Mouse (Mus musculus) heart, embryonic 11.5 days (tissue): ENCODE measurements around the gene Kras. TPM values are rescaled to one million over a fixed set of nuclear protein-coding genes. Genes with fewer than 3 reads are reported as not detected.

Experiments used
- ATAC-seq: fragments of 200-750 bp; cut with Nextera tagmentation; replicated peaks from 2 replicates; pipeline ENCODE4 v1.8.0; 2017; ENCODE audit warnings: moderate library complexity; ENCODE audit not compliant: insufficient number of reproducible peaks, low FRiP score, low TSS enrichment
- H3K27ac ChIP-seq: fragments of 300-500 bp; sonication (generic); 2 replicates; pipeline ENCODE4 v1.5.1; 2014; ENCODE audit warnings: mild to moderate bottlenecking, low read depth, low read length
- H3K27me3 ChIP-seq: fragments of 300-500 bp; sonication (generic); 2 replicates; pipeline ENCODE4 v1.6.1; 2014; ENCODE audit warnings: mild to moderate bottlenecking, low read length, mixed read lengths; ENCODE audit not compliant: control insufficient read depth, insufficient read depth
- H3K36me3 ChIP-seq: fragments of 300-500 bp; sonication (generic); 2 replicates; pipeline ENCODE4 v1.6.1; 2014; ENCODE audit warnings: mild to moderate bottlenecking, low read length, moderate library complexity, mixed read lengths; ENCODE audit not compliant: control insufficient read depth, insufficient read depth
- H3K4me1 ChIP-seq: fragments of 300-500 bp; sonication (generic); 2 replicates; pipeline ENCODE4 v1.6.1; 2014; ENCODE audit warnings: low read length; ENCODE audit not compliant: control insufficient read depth, insufficient read depth
- H3K4me2 ChIP-seq: fragments of 300-500 bp; sonication (generic); 2 replicates; pipeline ENCODE4 v1.6.1; 2014; ENCODE audit warnings: mild to moderate bottlenecking, moderate library complexity
- H3K4me3 ChIP-seq: fragments of 300-500 bp; sonication (generic); 2 replicates; pipeline ENCODE4 v1.5.1; 2014; ENCODE audit warnings: low read depth, low read length
- H3K9ac ChIP-seq: fragments of 300-500 bp; sonication (generic); 2 replicates; pipeline ENCODE4 v1.6.1; 2014; ENCODE audit warnings: mild to moderate bottlenecking, low read depth, low read length, moderate library complexity
- H3K9me3 ChIP-seq: fragments of 300-500 bp; sonication (generic); replicated peaks from 2 replicates; pipeline ENCODE4 v1.6.1; 2016; ENCODE audit warnings: low read length; ENCODE audit not compliant: control insufficient read depth
- WGBS: fragments of 180-500 bp; shearing (Covaris S2); extraction: QIAGEN DNeasy Blood & Tissue Kit; methylation state at CpG from one replicate; pipeline ENCODE4 v1.1.7; 2014; ENCODE audit not compliant: insufficient replicate concordance; 5-methylcytosine and 5-hydroxymethylcytosine counted together
- polyA plus RNA-seq: library from polyadenylated mRNA; unstranded; fragments of >200 nt; fragmentation: Nextera tagmentation; extraction: Ambion mirVana; gene quantifications from 2 replicates; pipeline ENCODE4 v1.2.1, GENCODE M21; 2014

The Kras gene
- polyA plus RNA-seq, 1 experiment from 2014 or later = 69.5 TPM

DNA sequence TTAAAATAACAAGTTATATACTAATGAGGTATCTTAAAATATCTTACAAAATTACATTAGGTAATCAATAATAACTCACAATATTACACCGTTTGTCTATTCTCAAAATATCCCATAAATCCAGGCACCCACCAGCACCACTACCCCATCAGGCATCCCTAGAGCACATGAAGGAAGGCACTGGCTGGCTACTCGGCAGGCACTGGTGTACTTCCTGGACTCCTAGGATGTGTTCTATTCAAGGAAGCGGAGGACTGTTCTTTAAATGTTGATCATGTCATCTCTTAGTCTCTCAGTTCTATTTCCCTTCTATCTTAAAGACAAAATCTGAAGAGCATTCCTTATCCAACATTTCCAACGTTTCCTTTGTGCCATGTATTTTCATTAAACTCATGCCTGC, 12.9 kb downstream of the Kras start:
- H3K36me3 ChIP-seq = peaks cover 4% of the 10 kb centered on the region; the same call in 1 of the 2 replicates
- no peak overlapping the region for H3K4me2 ChIP-seq
- no peak overlapping the region for H3K4me3 ChIP-seq
- no peak overlapping the region for H3K9ac ChIP-seq
- WGBS = 73% methylated on average over 4 of the region's 4 CpGs
- H3K9me3 ChIP-seq = no peaks in the 10 kb centered on the region
- H3K4me1 ChIP-seq = no peaks in the 10 kb centered on the region
- no peak overlapping the region for H3K27ac ChIP-seq
- no peak for ATAC-seq
- no peaks in the 10 kb centered on the region for H3K27me3 ChIP-seq

DNA sequence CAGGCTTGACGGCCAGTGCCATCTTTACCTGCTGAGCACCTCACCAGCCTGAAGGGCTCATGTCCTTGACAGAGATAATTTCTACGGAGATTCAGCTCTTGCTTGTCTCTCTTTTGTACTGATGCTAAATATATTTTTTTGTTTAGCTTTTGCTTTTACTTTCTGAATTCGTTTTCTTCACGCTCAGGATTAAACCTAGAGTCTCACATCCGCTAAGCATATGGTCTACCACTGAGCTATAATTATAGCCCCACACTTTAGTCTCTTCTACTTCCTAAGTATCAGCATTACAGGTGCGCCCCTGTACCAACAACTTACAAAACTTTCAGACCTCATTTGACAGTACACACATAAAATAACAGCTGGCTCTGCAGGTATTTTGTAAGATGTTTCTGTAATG, 14.7 kb downstream of the Kras start:
- Histone ChIP-seq H3K4me2 (no peak overlapping the region), H3K27ac (no peak overlapping the region), H3K4me3 (no peak overlapping the region), H3K27me3 (no peaks in the 10 kb centered on the region), H3K4me1 (no peaks in the 10 kb centered on the region), H3K9ac (no peak overlapping the region), H3K36me3 (peaks cover 5% of the 10 kb centered on the region), H3K9me3 (no peaks in the 10 kb centered on the region)
- no peak for ATAC-seq
- 81% methylated on average over 6 of the region's 6 CpGs for WGBS

DNA sequence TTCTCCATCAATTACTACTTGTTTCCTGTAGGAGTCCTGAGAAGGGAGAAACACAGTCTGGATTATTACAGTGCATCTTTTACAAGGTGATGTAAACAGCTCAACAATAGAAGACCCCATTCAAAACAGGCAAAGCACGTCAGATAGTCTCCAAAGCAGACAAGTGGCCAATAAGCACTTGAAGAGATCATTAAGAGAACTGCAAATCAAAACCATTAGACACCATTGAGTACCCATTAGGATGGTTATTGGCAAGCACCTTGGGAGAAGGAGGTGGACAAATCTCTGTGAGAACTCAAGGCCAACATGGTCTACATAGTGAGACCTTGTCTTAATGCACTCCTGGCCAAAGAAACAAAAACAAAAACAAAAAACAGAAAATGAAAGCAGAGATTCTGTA, 15.6 kb downstream of the Kras start:
- no peaks in the 10 kb centered on the region for H3K9me3 ChIP-seq
- WGBS = 81% methylated on average over 1 of the region's 1 CpGs
- no peak overlapping the region for H3K27ac ChIP-seq
- no peak for ATAC-seq
- H3K4me3 ChIP-seq = no peak overlapping the region
- no peaks in the 10 kb centered on the region for H3K27me3 ChIP-seq
- no peak overlapping the region for H3K9ac ChIP-seq
- no peak overlapping the region for H3K4me2 ChIP-seq
- peaks cover 5% of the 10 kb centered on the region for H3K36me3 ChIP-seq
- no peaks in the 10 kb centered on the region for H3K4me1 ChIP-seq

- Histone ChIP-seq H3K27ac (no peak overlapping the region), H3K9ac (no peak overlapping the region), H3K4me1 (no peaks in the 10 kb centered on the region), H3K4me3 (no peak overlapping the region), H3K36me3 (peaks cover 3% of the 10 kb centered on the region), H3K4me2 (no peak overlapping the region), H3K27me3 (no peaks in the 10 kb centered on the region), H3K9me3 (no peaks in the 10 kb centered on the region)
- 92% methylated on average over 3 of the region's 3 CpGs for WGBS
- ATAC-seq = no peak
Observed at GRCm38 (mm10) chr6:145226296-145226695, 23.7 kb downstream of the Kras start.

DNA sequence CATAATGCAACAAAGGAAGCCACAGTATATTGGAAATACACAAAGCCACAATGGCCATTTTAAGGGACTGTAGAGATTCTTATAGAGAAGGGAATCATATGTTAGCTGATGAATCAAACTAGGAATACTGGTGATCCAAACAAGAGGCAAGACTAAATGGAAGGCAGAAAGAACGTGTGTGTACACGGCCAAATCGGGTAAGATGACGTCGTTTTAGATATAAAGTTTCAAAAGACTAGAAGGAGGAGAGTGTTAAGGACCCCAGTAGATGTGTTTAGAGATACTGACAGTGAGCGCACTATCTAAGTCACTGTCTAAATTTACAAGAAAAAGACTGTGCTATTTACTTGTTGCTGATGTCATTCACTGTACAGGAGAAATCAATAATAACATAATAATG, 25.8 kb downstream of the Kras start:
- H3K36me3 ChIP-seq = no peaks in the 10 kb centered on the region; the same call in 1 of the 2 replicates
- no peak overlapping the region for H3K4me3 ChIP-seq
- no peak overlapping the region for H3K9ac ChIP-seq
- no peaks in the 10 kb centered on the region for H3K4me1 ChIP-seq
- no peaks in the 10 kb centered on the region for H3K9me3 ChIP-seq
- 85% methylated on average over 6 of the region's 6 CpGs for WGBS
- no peak for ATAC-seq
- H3K4me2 ChIP-seq = no peak overlapping the region
- H3K27ac ChIP-seq = no peak overlapping the region
- H3K27me3 ChIP-seq = no peaks in the 10 kb centered on the region

DNA sequence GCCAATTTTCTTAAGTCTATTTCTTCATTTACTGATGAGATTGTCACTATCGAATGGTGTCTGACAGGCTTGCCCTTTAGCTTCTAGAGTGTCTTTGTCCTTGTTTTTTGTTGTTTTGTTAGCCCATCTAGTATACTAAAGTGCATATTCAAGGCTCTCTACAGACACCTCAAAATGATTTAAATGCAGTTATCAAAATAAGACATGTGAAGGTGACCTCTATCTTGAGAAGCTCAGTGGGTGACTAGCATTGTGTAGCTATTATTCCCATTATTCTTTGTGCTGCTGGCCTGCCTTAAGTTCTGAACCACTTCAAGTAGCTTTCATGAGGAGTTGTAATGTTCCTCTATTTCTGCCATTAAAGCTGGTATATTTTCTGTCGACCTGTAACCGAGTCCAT, 34.2 kb downstream of the Kras start:
- 93% methylated on average over 3 of the region's 3 CpGs for WGBS
- Histone ChIP-seq H3K4me3 (no peak overlapping the region), H3K36me3 (peaks cover 3% of the 10 kb centered on the region; the same call in 1 of the 2 replicates), H3K27ac (no peak overlapping the region), H3K4me2 (no peak overlapping the region), H3K9me3 (no peaks in the 10 kb centered on the region), H3K27me3 (no peaks in the 10 kb centered on the region), H3K9ac (no peak overlapping the region), H3K4me1 (0 out of 2 replicates have a peak, but pooled peaks cover 4% of the 10 kb centered on the region)
- ATAC-seq = no peak

DNA sequence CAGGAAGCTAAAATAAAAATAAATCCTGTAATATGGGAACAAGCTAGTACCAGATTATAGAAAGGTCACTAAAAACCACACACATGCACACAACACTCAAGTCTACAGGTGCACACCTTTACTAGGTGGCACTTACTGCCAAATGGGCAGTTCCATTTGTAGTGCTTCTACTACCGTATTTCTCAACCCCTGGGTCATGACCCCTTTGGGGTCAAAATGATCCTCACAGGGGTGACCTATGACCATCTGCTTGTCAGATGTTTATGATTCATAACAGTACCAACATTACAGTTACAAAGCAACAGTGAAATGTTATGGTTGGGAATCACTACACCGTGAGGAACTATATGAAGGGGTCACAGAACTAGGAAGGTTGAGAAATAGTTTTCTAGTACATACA, 36.1 kb downstream of the Kras start:
- 85% methylated on average over 2 of the region's 2 CpGs for WGBS
- no peaks in the 10 kb centered on the region for H3K9me3 ChIP-seq
- no peak overlapping the region for H3K27ac ChIP-seq
- ATAC-seq = no peak
- no peak overlapping the region for H3K4me2 ChIP-seq
- H3K4me3 ChIP-seq = no peak overlapping the region
- no peaks in the 10 kb centered on the region for H3K27me3 ChIP-seq
- H3K4me1 ChIP-seq = peaks cover 8% of the 10 kb centered on the region; the same call in 1 of the 2 replicates
- peaks cover 3% of the 10 kb centered on the region; the same call in 1 of the 2 replicates for H3K36me3 ChIP-seq
- no peak overlapping the region for H3K9ac ChIP-seq

DNA sequence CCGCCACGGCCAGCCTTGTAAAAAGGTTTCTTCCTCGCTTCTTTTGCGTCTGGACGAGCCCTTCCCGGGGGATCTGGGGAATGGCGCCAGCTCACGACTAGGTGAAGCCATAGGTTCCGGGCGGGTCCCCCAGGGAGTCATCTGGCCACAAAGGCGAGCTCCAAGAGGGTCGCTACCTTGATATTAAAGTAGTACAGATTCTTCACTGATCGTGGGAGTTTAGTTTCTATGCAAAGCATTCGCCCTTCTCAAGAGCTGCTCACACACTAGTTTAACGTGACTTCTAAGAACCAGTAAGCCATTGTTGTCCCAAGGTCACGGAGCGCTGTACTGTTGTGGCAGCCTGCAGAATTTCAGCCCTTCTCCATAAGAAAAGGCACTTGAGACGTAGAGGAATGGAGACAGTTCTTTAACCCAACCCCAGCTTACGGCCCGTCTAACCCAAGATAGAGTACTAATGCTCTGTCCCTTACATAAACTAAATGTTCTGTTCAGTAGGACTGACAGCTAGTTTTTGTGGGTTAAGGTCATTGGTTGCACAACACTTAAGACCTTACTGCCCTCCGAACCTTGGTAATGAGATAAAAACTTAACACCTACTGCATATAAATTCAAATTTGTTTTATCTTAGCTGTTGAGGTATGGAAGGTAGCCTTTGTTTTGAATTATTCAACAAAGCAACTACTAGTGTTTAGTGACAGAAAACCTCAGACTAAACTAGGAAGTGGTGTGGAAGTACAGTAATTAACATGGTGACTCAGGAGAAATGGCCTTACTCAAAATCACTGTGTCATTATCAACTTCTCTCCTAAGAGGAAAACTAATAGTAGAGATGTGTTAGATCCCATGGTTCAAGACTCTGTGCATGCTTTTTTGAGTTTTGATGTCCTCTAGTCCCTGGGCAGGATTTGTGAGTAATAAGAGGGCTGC, 38.4 kb downstream of the Kras start:
- Histone ChIP-seq H3K27me3 (no peaks in the 10 kb centered on the region), H3K36me3 (no peaks in the 10 kb centered on the region), H3K27ac (peak overlapping the region; percentile 99), H3K4me2 (peak overlapping the region; percentile 78), H3K4me1 (peaks cover 8% of the 10 kb centered on the region; the same call in 1 of the 2 replicates), H3K9me3 (no peaks in the 10 kb centered on the region), H3K4me3 (peak overlapping the region; percentile 79), H3K9ac (peak overlapping the region; percentile 96)
- 2% methylated on average over 21 of the region's 21 CpGs for WGBS
- peak; percentile 18 for ATAC-seq
